Mouse (Mus musculus) stomach, postnatal 0 days (tissue): ENCODE data around the gene Cluh.

Source experiments
- CTCF ChIP-seq: IDR thresholded peaks from 2 replicates; pipeline ENCODE4 v1.5.1; 2016; ENCODE audit warnings: antibody characterized with exemption, low read depth, mild to moderate bottlenecking, moderate library complexity
- EP300 ChIP-seq: optimal IDR thresholded peaks from 2 replicates; pipeline ENCODE3; 2016; ENCODE audit warnings: antibody characterized with exemption

- TF ChIP-seq EP300 (no peak), CTCF (no peak)
Observed at GRCm38 (mm10) chr11:74610545-74611176, 38.6 kb upstream of the Cluh start, which contains the start of gene Rap1gap2.
